In the genomic region with DNA sequence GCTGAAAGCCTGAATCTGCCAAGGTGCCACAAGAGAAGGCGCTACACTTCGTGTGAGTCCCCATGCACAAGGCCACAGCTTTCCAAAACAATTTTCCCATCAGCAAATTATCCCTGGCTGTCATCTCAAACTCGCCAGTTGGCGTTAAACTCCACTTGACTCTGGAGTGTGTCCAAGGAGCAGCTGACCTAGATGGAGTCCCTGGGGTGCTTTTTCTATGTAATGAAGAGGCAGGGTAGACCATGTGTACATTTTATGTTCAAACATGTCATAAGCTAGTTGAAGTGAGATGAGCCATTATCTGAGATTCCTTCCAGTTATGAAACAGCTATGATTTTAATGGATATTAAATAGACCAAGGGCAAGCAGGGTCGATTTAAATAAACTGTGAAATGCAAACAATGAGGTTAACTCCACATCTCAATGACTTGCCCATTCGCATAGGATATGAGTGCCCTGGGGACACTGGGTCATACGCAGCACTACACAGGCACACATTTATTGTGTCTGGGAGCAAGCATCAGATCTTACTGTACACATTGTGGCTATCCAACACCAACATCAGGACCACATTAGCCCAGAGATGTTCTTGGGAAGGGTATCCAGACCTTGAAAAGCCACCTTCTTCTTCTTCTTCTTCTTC, we compare ENCODE assay signal across 19 mouse cellular contexts. TPM values are rescaled to one million over a fixed set of nuclear protein-coding genes. Genes with fewer than 3 reads are reported as not detected.
DNase-seq lines count a peak whose midpoint lies in the region; ATAC-seq and TF ChIP-seq lines count a peak whose summit lies in the region.
"Had no signal": no experiment of that assay in that cellular context is flagged by ENCODE, and none has a peak within 500 bp of the region (broad histone marks: within the 10 kb centered on the region; RNA-seq: fewer than 3 reads in every experiment).

No protein-coding gene starts in this region.

- no peak for ATAC-seq in midbrain, postnatal 0 days (ENCODE audit: low FRiP score)
- ATAC-seq in midbrain, embryonic 15.5 days (replicated peaks) = no peak
- ATAC-seq: activated CD4-positive, CD25-positive, alpha-beta regulatory T cell, adult 4 months; forebrain, postnatal 0 days; inflammation-experienced regulatory T-cells, adult 6 months; Patski had no signal

- intact Hi-C loops in left cerebral cortex, adult 2 months (cut with DNase I) = loop anchor here (5.0 to 10.0 kb wide), 2 partner anchors 132 to 385 kb away; a partner anchor contains a TSS

- H3K9me3 ChIP-seq in midbrain, postnatal 0 days (ENCODE audit: low read length) = no peaks in the 10 kb centered on the region
- no peaks in the 10 kb centered on the region for H3K9me3 ChIP-seq in midbrain, embryonic 15.5 days
- H3K9me3 ChIP-seq: neural tube, embryonic 12.5 days had no signal

- WGBS in midbrain, postnatal 0 days = 48% methylated on average over 7 of the region's 7 CpGs
- 55% methylated on average over 7 of the region's 7 CpGs for WGBS in midbrain, embryonic 15.5 days

- H3K27me3 ChIP-seq in midbrain, postnatal 0 days (ENCODE audit: insufficient read depth, low read length) = no peaks in the 10 kb centered on the region
- H3K27me3 ChIP-seq in midbrain, embryonic 15.5 days (replicated peaks) = no peaks in the 10 kb centered on the region
- H3K27me3 ChIP-seq: neural tube, embryonic 12.5 days had no signal

- no peak overlapping the region for H3K4me3 ChIP-seq in left cerebral cortex, adult 2 months
- no peak overlapping the region for H3K4me3 ChIP-seq in midbrain, postnatal 0 days (ENCODE audit: low read depth, low read length)
- H3K4me3 ChIP-seq in midbrain, embryonic 15.5 days = no peak overlapping the region
- H3K4me3 ChIP-seq: heart, embryonic 12.5 days; neural tube, embryonic 12.5 days had no signal

- no peak overlapping the region for H3K4me2 ChIP-seq in midbrain, postnatal 0 days (ENCODE audit: low read depth, low read length, poor library complexity, severe bottlenecking)
- no peak overlapping the region for H3K4me2 ChIP-seq in midbrain, embryonic 15.5 days
- H3K4me2 ChIP-seq: heart, embryonic 12.5 days; liver, embryonic 11.5 days; neural tube, embryonic 12.5 days had no signal

- TF ChIP-seq CTCF in left cerebral cortex, adult 2 months (IDR thresholded peaks at IDR 0.05) = no peak
- no peak for TF ChIP-seq CTCF in midbrain, postnatal 0 days (IDR thresholded peaks at IDR 0.05)

- no peak for DNase-seq in left cerebral cortex, adult 2 months (ENCODE audit: extremely low spot score in 1 of 2, low spot score in 2 of 2)
- no peak for DNase-seq in left cerebral cortex, adult 8-10 months (ENCODE audit: low spot score in 2 of 2)
- peak; percentile 73 for DNase-seq in midbrain, postnatal 0 days (ENCODE audit: low spot score)
- peak; percentile 86 for DNase-seq in cerebellum, adult 9-10 months
- no peak for DNase-seq in spleen, postnatal 10 days (ENCODE audit: low spot score in 2 of 2)
- DNase-seq in ovary, postnatal 14 days (ENCODE audit: low spot score) = no peak
- DNase-seq: adrenal gland, postnatal 14 days; forebrain, postnatal 0 days; heart, postnatal 36 days; kidney, adult 8-10 months; kidney, postnatal 36 days; thymus, postnatal 36 days had no signal

- no peaks in the 10 kb centered on the region for H3K36me3 ChIP-seq in midbrain, postnatal 0 days (ENCODE audit: insufficient read depth, low read length)
- no peaks in the 10 kb centered on the region for H3K36me3 ChIP-seq in midbrain, embryonic 15.5 days (replicated peaks)
- H3K36me3 ChIP-seq: heart, embryonic 12.5 days; neural tube, embryonic 12.5 days had no signal

- H3K27ac ChIP-seq in left cerebral cortex, adult 2 months = peak overlapping the region; percentile 61; the same call in 1 of the 2 replicates
- H3K27ac ChIP-seq in midbrain, postnatal 0 days (ENCODE audit: low read depth, low read length) = no peak overlapping the region
- no peak overlapping the region for H3K27ac ChIP-seq in midbrain, embryonic 15.5 days
- H3K27ac ChIP-seq: neural tube, embryonic 12.5 days had no signal

- no peaks in the 10 kb centered on the region for H3K4me1 ChIP-seq in midbrain, postnatal 0 days (ENCODE audit: insufficient read depth, low read length)
- H3K4me1 ChIP-seq in midbrain, embryonic 15.5 days = peaks cover 7% of the 10 kb centered on the region

- H3K9ac ChIP-seq in midbrain, postnatal 0 days (replicated peaks; ENCODE audit: low read length, poor library complexity, severe bottlenecking) = no peak overlapping the region
- H3K9ac ChIP-seq in midbrain, embryonic 15.5 days = no peak overlapping the region
- H3K9ac ChIP-seq: forebrain, postnatal 0 days; heart, embryonic 12.5 days; neural tube, embryonic 12.5 days had no signal

RNA-seq across cellular contexts. Expression of a gene that starts 51.0 kb away (rescaled TPM):
- total RNA-seq in left cerebral cortex, adult 2 months (2021) = 100 to 1,000 TPM; 108 to 118 TPM
- total RNA-seq in left cerebral cortex, adult 8-10 months (2022) = 100 to 1,000 TPM in 1 of 4 experiments, 10 to 100 TPM in 3; 78.1 to 101 (median 87.3) TPM
- total RNA-seq in midbrain, postnatal 0 days (2014; rRNA removed) = 88.2 and 120 TPM in 2 replicates
- polyA plus RNA-seq in midbrain, postnatal 0 days (2015; fragmentation: Nextera tagmentation; extraction: Ambion mirVana) = 50.1 and 52.1 TPM in 2 replicates
- 57.6 and 60.0 TPM in 2 replicates for polyA plus RNA-seq in midbrain, embryonic 15.5 days (2015; fragmentation: Nextera tagmentation; extraction: Ambion mirVana)

Comparison
In these comparisons a context has a peak if more than half of its experiments do, and no peak if none do; other contexts are left out.
1. DNase-seq: peak in midbrain, postnatal 0 days (single experiment) and cerebellum, adult 9-10 months (single experiment); none in left cerebral cortex, adult 2 months (0 of 2), left cerebral cortex, adult 8-10 months (0 of 2), spleen, postnatal 10 days (0 of 2) and ovary, postnatal 14 days (single experiment).